Mouse (Mus musculus) left cerebral cortex, postnatal 4 days (tissue): ENCODE results near the gene Muc5b. TPM values are rescaled to one million over a fixed set of nuclear protein-coding genes. Genes with fewer than 3 reads are reported as not detected.
"Not testable (repeated sequence)": the region's sequence is repeated elsewhere in the genome, so short reads cannot be mapped to it uniquely, and the experiment has no call there.

ENCODE experiments used
- DNase-seq: peaks from one replicate; pipeline ENCODE4 v3.0.0-alpha.2; 2022
- intact Hi-C: fragments of 180-260 bp; cut with DNase I; formaldehyde crosslinking; loops from one replicate; pipeline ENCODE4 v1.15.1; 2025
- total RNA-seq, 2 experiments: library from RNA; stranded (reverse); gene quantifications; 2 replicates each; pipeline ENCODE4 v1.2.3; 2021

Gene Muc5b
- not detected for total RNA-seq

DNA sequence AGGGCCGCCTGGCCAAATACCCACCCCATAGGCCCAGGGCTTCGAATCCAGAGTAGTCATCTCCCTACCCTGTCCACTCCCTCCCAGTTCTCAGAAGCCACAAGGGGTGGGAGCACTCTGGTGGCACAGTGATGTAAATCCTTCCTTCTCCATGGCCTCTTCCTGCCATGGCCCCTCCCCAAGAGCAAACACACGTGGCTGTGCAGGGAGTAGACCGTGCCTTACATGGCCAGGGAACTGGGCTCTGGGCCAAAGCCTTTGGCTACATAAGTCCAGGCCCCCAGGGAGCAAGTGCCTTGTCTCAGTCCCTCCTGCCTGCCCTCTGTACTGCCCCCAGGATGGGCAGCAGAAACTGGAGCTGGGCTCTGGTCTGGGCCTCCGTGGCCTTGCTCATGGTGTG, at the start of gene Muc5b:
Gene Muc5b (plus strand): TSS at position 292 of the 400 bp plus-strand sequence.
- intact Hi-C loops = no loop called here

DNA sequence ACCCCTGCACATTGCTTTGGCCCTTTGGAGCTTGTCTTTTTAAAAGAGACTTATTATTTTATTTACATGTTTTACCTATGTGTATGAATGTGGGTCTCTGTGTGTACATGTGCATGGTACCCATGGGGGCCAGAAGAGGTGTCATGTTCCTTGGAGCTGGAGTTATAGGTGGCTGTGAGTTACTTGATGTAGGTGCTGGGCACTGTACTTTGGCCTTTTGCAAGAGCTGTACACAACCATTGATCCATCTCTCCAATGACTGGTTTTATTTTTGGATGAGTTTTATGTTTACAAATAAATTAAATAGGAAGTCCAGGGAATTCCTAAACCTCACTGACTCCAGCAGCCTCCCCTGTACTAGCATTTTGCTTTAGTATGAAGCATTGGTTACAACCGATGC, 44.6 kb upstream of the Muc5b start:
- intact Hi-C loops = no loop called here
- no peak for DNase-seq

More for the DNA sequence above, at the start of gene Muc5b:
- DNase-seq = peak; percentile 63

DNA sequence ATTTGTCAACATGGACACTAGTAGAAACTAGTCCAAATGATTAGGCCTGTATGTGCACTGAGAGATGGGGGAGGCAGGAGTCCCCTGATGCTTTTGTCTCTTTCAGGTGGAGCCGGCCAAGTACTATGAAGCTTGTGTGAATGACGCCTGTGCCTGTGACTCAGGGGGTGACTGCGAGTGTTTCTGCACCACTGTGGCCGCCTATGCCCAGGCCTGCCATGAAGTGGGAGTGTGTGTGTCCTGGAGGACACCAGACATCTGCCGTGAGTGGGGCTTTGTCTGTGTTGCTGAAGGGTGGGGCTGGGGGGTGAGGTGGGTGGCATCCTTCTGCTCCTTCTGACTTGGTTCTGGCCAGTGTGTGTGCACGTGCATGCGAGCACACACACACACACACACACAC, 35.7 kb upstream of the Muc5b start:
- no peak for DNase-seq
- intact Hi-C loops = no loop called here

DNA sequence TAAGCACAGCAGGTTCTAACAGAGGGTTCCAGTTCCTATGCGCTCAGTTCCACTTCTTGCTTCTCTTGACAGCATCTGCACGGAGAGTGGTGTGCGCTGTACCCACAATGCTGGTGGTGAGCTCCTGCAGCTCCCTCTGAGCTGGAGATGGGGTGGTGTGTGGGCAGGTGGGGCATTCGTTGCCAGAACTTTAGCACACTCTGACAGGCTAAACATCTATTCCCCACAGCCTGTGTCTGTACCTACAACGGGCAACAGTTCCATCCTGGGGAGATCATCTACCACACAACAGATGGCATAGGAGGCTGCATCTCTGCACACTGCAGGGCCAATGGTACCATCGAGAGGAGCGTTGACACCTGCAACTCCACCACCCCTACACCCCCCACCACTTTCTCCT, 33.5 kb upstream of the Muc5b start:
- intact Hi-C loops = no loop called here
- no peak for DNase-seq

DNA sequence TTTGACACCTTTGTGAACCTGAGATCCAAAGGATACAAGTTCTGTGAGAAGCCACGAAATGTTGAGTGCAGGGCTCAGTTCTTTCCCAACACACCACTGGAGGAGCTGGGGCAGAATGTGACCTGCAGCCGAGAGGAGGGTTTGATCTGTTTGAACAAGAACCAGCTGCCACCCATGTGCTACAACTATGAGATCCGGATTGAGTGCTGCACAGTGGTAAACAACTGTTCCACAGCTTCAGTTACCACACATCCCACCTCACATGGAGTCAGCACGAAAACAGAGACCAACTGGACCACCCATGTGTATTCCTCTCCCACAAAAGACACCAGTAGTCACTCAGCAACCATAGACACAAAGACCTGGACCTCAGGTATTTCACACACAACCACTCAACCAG, 31.0 kb upstream of the Muc5b start:
- intact Hi-C loops, DNase-seq: not testable (repeated sequence)

DNA sequence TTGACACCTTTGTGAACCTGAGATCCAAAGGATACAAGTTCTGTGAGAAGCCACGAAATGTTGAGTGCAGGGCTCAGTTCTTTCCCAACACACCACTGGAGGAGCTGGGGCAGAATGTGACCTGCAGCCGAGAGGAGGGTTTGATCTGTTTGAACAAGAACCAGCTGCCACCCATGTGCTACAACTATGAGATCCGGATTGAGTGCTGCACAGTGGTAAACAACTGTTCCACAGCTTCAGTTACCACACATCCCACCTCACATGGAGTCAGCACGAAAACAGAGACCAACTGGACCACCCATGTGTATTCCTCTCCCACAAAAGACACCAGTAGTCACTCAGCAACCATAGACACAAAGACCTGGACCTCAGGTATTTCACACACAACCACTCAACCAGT, 28.9 kb upstream of the Muc5b start:
- intact Hi-C loops, DNase-seq: not testable (repeated sequence)

DNA sequence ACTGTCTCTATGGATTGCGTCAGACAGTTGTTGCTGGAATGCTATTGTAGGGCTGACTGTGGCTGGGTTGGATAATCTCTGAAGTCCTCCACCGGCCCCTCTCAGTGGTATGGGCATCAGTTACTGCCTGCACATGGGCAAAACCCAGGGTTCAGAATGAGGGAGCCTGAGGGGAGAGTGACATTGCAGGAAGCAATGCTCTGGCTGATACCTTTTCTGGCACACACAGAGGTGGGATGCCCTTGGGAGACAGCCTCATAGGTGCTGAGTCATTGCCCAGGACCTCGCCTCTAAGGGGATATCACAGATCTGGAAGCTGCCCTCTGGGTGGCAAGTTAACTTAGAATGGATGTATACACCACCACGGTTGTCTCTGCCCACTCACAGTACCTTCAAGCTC, 25.5 kb upstream of the Muc5b start:
- intact Hi-C loops = no loop called here
- no peak for DNase-seq

DNA sequence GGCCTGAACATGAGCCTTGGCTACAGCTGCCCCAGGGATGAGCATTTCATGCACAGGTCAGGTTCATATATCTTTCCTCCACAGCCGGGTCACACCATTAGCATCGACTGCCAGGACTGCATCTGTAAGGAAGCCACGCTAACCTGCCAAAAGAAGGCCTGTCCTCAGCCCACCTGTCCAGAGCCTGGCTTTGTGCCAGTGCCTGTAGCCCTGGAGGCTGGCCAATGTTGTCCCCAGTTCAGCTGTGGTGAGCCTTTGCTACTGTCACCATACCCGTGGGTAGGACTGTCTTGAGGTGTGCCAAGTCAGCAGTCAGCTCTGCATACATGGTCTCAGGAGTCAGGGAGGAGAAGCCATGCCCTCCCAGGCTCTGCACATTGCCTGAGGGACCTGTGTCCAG, 23.5 kb upstream of the Muc5b start:
- peak; percentile 59 for DNase-seq
- intact Hi-C loops = no loop called here

DNA sequence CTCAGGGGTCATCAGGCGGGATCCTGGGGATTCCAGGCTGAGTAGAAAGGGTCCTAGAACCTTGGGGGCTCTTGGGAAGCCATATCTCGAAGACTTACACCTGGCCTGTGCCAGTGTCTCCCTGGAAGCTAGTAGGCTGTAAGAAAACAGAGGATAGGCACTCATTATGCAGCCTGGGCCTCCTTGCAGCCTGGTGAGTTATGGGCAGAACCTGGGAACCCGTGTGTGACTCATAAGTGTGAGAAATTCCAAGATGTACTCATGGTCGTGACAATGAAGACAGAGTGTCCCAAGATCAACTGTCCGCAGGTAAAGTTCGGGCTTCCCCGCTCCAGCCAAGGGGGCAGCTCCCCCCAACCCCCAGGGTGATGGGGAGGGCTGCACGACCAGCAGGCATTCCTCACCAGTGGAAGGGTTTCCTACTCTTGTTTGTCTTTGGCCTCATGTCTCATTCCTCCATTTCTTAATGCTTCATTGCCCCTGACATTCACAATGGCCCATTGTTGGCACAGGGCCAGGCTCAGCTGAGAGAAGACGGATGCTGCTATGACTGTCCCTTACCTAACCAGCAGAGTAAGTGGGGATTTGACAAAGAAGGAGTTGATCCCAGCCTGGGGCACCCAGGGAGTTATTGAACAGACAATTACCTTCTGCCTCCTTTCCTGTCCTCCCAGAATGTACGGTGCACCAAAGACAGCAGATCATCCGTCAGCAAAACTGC, 21.4 kb upstream of the Muc5b start:
- peak; percentile 75 for DNase-seq
- intact Hi-C loops = no loop called here

DNA sequence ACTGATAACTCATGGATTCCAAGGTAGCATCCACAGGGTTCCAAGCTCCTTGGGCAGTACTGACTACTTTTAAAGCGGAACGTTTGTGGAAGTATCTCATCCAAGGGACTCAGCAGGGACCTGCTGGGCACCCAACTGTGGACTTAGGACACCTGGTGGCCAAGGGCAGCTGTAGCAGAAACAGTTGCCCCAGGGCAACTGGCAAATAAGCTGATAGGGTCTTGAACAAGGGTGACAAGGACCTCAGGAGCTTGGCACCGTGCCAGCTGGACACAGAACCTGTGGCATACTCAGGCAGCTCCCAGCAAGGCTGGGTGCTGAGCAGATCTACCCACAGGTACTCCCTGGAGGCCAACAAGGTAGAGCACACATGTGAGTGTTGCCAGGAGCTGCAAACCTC, 20.6 kb upstream of the Muc5b start:
- intact Hi-C loops = no loop called here
- DNase-seq = peak; percentile 29

DNA sequence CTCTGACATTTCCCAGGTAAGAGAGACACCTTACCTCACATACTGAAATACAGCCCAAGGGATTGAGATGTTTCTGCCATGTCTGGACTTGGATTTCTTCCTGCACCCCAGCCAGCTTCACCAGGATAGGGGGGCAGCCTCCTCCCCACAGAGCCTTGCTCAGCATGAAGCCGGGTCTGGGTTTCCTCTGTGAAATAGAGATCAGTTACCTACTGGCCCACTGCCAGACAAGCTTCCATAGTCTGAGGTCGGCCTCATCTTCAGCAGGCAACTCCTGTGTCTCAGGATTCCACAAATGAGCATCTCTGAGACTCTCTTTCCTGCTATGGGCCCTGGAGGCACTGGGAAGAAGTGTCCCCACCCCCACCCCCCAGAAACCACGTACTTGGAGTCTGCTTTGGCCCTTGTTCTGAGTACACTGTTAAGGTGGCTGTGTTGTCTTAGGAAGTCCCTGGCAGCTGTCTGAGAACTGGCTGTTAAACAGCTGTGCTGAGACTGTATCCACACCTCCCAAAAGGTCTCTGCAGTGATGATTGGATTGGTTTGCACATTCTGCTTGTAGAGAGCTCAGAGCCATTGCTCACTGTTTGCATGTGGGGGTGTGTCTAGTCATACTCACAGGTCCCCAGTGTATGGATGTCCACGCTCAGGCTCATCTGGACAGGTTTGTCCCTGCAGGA, 16.1 kb upstream of the Muc5b start:
- intact Hi-C loops = no loop called here
- DNase-seq = no peak

DNA sequence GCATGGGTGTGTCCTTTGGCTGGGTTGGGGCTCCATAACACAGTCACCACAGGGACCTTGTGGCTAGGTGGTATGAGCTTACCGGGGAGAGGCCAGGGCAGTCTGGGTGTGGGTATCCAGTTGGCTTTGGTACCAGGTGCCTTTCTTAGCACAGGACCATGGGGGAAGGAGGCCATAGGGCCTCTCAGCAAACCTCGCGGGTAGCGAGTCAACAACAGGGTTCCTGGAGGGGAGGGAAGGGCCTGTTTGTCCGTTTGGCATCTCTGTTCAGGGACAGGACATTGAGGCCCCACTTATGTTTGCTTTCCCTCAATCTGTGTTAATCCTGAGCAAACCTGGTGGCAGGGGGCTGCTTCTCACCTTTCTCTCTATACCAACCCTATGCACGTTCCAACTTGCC, 15.2 kb upstream of the Muc5b start:
- DNase-seq = no peak
- intact Hi-C loops = no loop called here

DNA sequence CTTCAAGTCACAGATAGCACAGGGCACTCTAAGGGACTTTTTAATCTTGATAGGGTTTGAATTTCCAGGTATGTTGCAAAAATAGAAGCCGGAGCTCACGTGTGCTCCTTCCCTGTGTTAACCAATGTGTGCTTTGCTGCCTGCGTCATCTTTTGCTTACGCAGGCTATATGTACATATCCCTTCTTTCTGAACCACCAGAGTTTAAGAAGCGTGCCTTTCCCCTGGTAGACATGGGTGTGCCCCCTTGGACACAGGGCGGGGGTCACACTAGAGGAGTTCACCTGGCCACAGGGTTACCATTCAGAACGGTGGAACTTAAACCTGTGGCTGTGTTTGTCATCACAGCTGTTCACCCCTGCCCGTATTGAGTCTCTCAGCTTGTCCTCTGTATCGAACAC, 14.5 kb upstream of the Muc5b start:
- intact Hi-C loops = no loop called here
- no peak for DNase-seq

DNA sequence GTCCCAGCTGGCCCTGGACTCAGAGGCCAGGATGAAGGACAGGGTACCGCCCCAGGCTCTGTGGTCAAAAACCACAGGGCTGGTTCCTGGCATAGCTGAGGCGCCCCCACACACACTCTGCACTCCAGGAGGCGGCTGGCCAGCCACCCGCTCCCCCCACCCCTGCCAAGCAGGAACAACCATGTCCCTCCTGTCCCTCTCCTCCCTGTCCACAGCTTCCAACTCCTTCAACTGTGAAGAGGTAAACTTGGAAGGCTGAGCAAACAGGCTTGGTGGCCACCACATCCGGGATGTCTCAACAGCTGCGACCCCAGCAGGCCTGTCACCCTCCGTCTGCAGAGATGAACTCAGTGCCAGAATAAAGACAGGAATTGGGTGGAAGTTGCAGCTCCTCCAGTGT, 2.9 kb upstream of the Muc5b start:
- intact Hi-C loops = no loop called here

DNA sequence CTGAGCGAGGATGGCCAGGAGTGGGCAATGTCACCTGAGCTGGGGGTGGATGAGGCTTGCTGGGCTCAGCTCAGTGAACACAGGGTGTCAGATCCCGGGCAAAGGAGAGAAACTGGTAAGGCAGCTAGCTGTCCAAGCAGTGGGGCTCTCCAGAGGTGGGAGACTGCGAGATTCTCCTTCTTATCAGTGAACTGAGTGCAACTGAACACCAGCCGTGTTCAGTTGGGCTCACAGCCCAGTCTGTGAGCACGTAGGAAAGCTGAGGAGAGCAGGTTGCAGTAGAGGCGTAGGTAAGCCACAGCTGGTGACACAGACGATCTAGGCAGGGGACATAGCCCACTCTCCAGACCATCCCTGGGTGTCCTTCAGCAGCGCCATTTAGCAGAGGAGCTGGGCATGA, 2.4 kb upstream of the Muc5b start:
- intact Hi-C loops = no loop called here
- DNase-seq = no peak

More for the DNA sequence above, 2.9 kb upstream of the Muc5b start:
- peak; percentile 67 for DNase-seq

DNA sequence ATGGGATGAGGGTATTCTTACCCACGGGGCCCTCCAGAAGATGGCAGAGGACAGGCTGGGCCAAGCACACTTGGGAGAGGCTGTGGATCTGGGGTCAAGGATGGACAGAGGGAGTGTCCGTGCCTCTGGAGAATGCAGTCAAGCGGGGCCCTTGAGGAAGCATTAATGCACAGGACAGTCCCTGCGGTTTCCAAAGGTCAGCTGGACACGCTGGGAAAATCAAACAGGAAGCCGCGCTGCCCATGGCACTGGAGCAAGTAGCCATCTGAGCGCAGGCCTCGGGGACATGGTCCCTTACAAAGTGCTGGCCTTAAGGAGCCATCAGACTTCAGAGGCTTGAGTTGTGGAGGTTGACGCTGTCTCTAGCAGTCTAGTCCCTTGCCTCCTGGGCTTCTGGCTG, 1.5 kb downstream of the Muc5b start:
- intact Hi-C loops = no loop called here
- no peak for DNase-seq

DNA sequence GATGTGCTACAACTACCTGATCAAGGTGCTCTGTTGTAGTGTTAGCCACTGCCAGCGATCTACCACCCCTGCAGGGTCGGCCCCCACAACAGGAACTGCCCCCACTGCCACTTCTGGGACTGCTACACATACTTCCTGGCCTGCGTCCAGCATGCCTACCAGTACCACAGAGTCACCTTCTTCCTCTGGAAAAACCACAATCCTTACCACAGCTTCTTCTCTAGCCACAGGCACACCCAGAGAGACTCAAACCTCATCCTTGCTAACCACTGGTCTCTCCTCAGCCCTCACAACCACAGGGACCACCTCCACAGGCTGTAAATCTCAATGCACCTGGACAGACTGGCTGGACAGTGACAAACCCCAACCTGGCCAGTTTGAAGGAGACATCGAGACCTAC, 22.2 kb downstream of the Muc5b start:
- intact Hi-C loops = no loop called here
- no peak for DNase-seq

DNA sequence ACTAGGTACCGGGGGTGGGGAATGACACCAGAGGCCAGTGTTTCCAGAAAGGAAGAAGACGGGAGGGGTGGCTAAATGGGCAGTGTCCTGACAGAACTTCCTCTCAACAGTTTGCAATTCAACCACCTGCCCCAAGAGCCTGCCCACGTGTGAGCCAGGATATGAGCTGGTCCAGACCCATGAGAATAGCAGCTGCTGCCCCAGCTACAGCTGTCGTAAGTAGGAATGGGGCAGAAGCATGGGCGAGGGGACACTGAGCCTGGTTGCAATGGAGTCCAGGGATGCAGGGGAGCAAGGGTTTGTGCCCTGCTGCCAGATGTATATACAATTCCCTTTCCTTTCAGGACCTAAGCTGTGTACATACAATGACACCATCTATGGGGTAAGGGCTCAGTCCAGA, 30.8 kb downstream of the Muc5b start:
- no peak for DNase-seq
- intact Hi-C loops = no loop called here

DNA sequence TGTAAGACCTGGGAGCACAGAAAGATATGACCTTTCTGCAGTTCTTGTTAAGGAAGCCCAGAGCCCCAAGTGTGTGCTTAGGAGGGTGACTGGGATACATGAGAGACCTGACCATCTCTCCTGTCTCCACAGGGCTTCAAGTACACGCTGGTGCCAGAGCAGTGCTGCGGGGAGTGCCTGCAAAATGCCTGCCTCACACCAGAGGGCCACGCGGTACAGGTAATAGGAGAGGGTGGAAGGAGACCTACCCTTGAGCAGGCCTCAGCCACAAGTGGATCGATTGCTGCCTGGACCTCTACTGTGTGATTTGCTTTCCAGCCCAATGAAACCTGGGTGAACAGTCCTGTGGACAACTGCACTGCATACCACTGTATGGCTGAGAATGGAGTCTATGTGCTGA, 31.7 kb downstream of the Muc5b start:
- peak; percentile 19 for DNase-seq
- intact Hi-C loops = no loop called here

DNA sequence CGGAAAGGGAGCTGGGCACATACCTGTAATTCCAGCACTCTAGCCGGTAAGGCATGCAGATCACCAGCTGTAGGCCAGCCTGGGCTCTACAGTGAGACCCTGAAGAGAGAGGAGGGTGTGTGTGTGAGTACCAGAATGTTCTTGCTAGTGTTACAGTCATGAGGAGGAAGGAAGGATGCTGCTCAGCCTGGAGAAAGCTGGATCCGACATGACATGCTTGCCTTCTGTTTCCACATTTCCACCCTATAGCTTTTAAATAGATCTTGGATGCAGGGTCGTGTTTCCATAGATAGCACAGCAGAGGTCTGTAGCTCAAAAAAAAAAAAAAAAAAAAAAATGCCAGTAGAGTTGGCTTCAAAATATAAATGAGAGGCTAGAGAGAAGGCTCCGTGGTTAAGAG, 36.0 kb downstream of the Muc5b start:
- intact Hi-C loops = no loop called here
- no peak for DNase-seq

DNA sequence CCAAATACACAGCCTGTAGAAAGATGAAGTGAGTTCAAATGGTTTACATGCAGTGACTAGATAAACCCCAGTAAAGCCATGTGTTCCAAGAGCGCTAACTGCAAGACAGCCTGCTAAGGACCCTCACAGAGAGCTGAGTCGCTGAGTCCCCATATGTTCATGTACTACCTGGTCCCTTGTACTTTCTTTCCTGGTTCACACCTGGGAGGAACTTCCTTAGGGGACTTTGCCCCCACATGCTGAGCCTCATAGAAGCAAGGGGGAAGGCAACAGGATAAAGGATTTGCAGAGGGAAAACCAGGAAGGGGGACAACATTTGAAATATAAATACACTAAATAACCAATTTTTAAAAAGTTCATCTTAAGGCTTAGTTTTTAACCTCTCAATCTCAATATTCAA, 39.9 kb downstream of the Muc5b start:
- intact Hi-C loops = no loop called here
- DNase-seq = no peak

DNA sequence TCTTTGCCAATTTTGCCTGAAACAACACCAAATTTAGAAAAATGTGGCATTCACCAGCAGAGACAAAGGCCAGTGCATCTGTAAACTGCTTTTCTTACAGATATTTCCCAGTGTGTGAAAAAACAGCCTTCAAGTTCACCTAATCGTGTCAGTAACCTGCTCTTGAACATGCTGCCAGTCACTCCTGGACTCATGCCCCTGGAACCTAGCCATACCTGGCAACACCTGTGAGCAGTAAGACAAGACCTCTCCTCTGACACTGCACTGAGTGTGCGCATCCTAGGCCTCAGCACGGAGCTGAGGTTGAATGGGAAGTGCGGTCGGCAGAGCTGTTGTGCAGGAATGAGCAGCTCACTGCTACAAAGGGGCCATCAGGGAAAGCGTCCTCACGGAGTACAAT, 53.3 kb downstream of the Muc5b start:
- intact Hi-C loops = no loop called here
- DNase-seq = no peak

DNA sequence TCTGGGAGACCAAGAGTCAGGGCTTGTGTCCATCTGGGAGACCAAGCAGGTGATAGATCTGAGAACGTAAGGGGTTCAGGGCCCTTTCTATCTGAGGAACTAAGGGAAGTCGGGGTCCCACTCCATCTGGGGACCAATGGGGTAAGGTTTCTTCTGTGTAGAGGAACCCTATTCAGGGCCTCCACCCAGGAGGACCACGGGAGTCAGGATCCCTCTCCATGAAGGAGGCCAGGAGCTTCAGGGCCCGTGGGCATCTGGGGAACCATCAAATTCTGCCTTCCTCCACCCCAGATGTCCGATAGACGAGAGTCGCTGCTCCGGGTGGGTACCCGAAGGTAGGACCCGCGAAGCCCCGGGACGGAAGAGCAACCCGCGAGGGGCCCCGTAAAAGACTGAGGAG, 63.0 kb downstream of the Muc5b start:
- DNase-seq = no peak
- intact Hi-C loops = no loop called here
